Mouse (Mus musculus): ENCODE measurements at regions not wholly inside any gene's neighbourhood (a gene's known extent, or its start where the extent isn't known, plus 50 kb on each side); places are given as distances from the start of the nearest gene placed in this dataset.
A peak's percentile ranks its signal among the peaks of the same experiment; 100 is the strongest.

- no peaks in the 10 kb centered on the region for H3K27me3 ChIP-seq (replicated peaks)
- no peak overlapping the region for H3K27ac ChIP-seq (ENCODE audit: insufficient read depth, low read depth)
- no peak for DNase-seq (ENCODE audit: extremely low read depth)
- no peaks in the 10 kb centered on the region for H3K4me1 ChIP-seq (ENCODE audit: control insufficient read depth in 1 of 2, insufficient read depth in 2 of 2)
- H3K36me3 ChIP-seq (replicated peaks in 1 of 2; ENCODE audit: control insufficient read depth in 1 of 2, insufficient read depth in 1 of 2, low read length in 1 of 2) = no peaks in the 10 kb centered on the region
- H3K9ac ChIP-seq (ENCODE audit: insufficient read depth, low read depth) = no peak overlapping the region
- TF ChIP-seq MAZ (IDR thresholded peaks at IDR 0.05; ENCODE audit: low read depth, low read length) = no peak
- 0 out of 2 replicates have a peak, but pooled peaks have one; percentile 15 for TF ChIP-seq MAFK (IDR thresholded peaks at IDR 0.05; ENCODE audit: insufficient replicate concordance, low read length)
- no peak overlapping the region for H3K4me3 ChIP-seq (replicated peaks in 1 of 3; ENCODE audit: low read depth in 2 of 3, low read length in 2 of 3, poor library complexity in 1 of 3)
- in situ Hi-C loops (cut with MboI; ENCODE audit: low pct_ligation_motif_present, low pct_unique_long_range_greater_than_20kb, low sequenced_read_pairs) = no loop called here
- peaks cover 81% of the 10 kb centered on the region for H3K9me3 ChIP-seq (replicated peaks; ENCODE audit: low read length)
- dilution Hi-C loops (cut with MboI; ENCODE audit: extremely low pct_ligation_motif_present, extremely low pct_unique_long_range_greater_than_20kb, low sequenced_read_pairs) = no loop called here
- no peaks in the 10 kb centered on the region for H3K79me2 ChIP-seq (replicated peaks; ENCODE audit: control insufficient read depth, extremely low read depth, insufficient read depth, poor library complexity, severe bottlenecking)
- no peak overlapping the region for H3K4me2 ChIP-seq (ENCODE audit: insufficient read depth, low read depth, poor library complexity, severe bottlenecking)
Observed at GRCm38 (mm10) chr2:179128432-179128831, 313.8 kb upstream of the Cdh4 start.

- Histone ChIP-seq H3K4me2 (ENCODE audit: insufficient read depth, low read depth, poor library complexity, severe bottlenecking) (no peak overlapping the region), H3K9ac (ENCODE audit: insufficient read depth, low read depth) (no peak overlapping the region), H3K4me3 (replicated peaks in 1 of 3; ENCODE audit: low read depth in 2 of 3, low read length in 2 of 3, poor library complexity in 1 of 3) (no peak overlapping the region), H3K4me1 (ENCODE audit: control insufficient read depth in 1 of 2, insufficient read depth in 2 of 2) (no peaks in the 10 kb centered on the region), H3K9me3 (replicated peaks; ENCODE audit: low read length) (peaks cover 80% of the 10 kb centered on the region), H3K27me3 (replicated peaks) (no peaks in the 10 kb centered on the region), H3K79me2 (replicated peaks; ENCODE audit: control insufficient read depth, extremely low read depth, insufficient read depth, poor library complexity, severe bottlenecking) (no peaks in the 10 kb centered on the region), H3K27ac (ENCODE audit: insufficient read depth, low read depth) (no peak overlapping the region), H3K36me3 (replicated peaks in 1 of 2; ENCODE audit: control insufficient read depth in 1 of 2, insufficient read depth in 1 of 2, low read length in 1 of 2) (no peaks in the 10 kb centered on the region)
- dilution Hi-C loops (cut with MboI; ENCODE audit: extremely low pct_ligation_motif_present, extremely low pct_unique_long_range_greater_than_20kb, low sequenced_read_pairs) (no loop called here), in situ Hi-C loops (cut with MboI; ENCODE audit: low pct_ligation_motif_present, low pct_unique_long_range_greater_than_20kb, low sequenced_read_pairs) (no loop called here)
- DNase-seq (ENCODE audit: extremely low read depth) = no peak
- no peak for TF ChIP-seq USF2 (conservative IDR thresholded peaks at IDR 0.05; ENCODE audit: low read depth, low read length)
- TF ChIP-seq EP300 (IDR thresholded peaks at IDR 0.05; ENCODE audit: low read length) = no peak
- no peak for TF ChIP-seq ZMIZ1 (IDR thresholded peaks at IDR 0.05; ENCODE audit: low read depth, low read length)
- no peak for TF ChIP-seq TCF12 (IDR thresholded peaks at IDR 0.05; ENCODE audit: low read depth, low read length)
- no peak for TF ChIP-seq MEF2A (IDR thresholded peaks at IDR 0.05; ENCODE audit: borderline replicate concordance, low read depth, low read length)
- TF ChIP-seq ZKSCAN1 (IDR thresholded peaks at IDR 0.05; ENCODE audit: borderline replicate concordance, low read depth, low read length) = no peak
- no peak for TF ChIP-seq IRF4 (IDR thresholded peaks at IDR 0.05; ENCODE audit: low read depth, low read length)
- TF ChIP-seq ETS1 (conservative IDR thresholded peaks at IDR 0.05; ENCODE audit: low read depth, low read length) = no peak
- TF ChIP-seq ZC3H11A (IDR thresholded peaks at IDR 0.05; ENCODE audit: low read depth, low read length) = no peak
- no peak for TF ChIP-seq CHD1 (IDR thresholded peaks at IDR 0.05; ENCODE audit: low read depth, low read length)
- TF ChIP-seq MXI1 (IDR thresholded peaks at IDR 0.05; ENCODE audit: low read depth, low read length) = no peak
- TF ChIP-seq NELFE (IDR thresholded peaks at IDR 0.05; ENCODE audit: low read depth, low read length) = no peak
- TF ChIP-seq GABPA (IDR thresholded peaks at IDR 0.05; ENCODE audit: insufficient replicate concordance, low read depth, low read length) = no peak
- no peak for TF ChIP-seq CTCF (conservative IDR thresholded peaks at IDR 0.05 in 1 of 2, IDR thresholded peaks at IDR 0.05 in 1 of 2; ENCODE audit: low read depth in 2 of 2, low read length in 2 of 2)
Observed at GRCm38 (mm10) chr2:179131004-179131403, 311.2 kb upstream of the Cdh4 start.
